Mouse (Mus musculus) liver, embryonic 13.5 days (tissue): ENCODE results near the gene Arsb. TPM values are rescaled to one million over a fixed set of nuclear protein-coding genes. Genes with fewer than 3 reads are reported as not detected.

Source experiments
- ATAC-seq: fragments of 200-750 bp; cut with Nextera tagmentation; 2 replicates; pipeline ENCODE4 v1.8.0; 2017; ENCODE audit warnings: low read depth, mild to moderate bottlenecking, moderate number of reproducible peaks, moderate library complexity
- DNase-seq: peaks from one replicate; pipeline ENCODE4 v3.0.0; 2022
- H3K27ac ChIP-seq: fragments of 300-500 bp; sonication (generic); 2 replicates; pipeline ENCODE4 v1.5.1; 2015; ENCODE audit warnings: moderate library complexity, mild to moderate bottlenecking, inconsistent platforms
- H3K27me3 ChIP-seq: fragments of 300-500 bp; sonication (generic); 2 replicates; pipeline ENCODE4 v1.6.1; 2015; ENCODE audit warnings: mild to moderate bottlenecking, inconsistent platforms
- H3K36me3 ChIP-seq: fragments of 300-500 bp; sonication (generic); 2 replicates; pipeline ENCODE4 v1.6.1; 2015; ENCODE audit warnings: mild to moderate bottlenecking, inconsistent platforms
- H3K4me1 ChIP-seq: fragments of 300-500 bp; sonication (generic); replicated peaks from 2 replicates; pipeline ENCODE4 v1.6.1; 2015; ENCODE audit warnings: inconsistent platforms
- H3K4me2 ChIP-seq: fragments of 300-500 bp; sonication (generic); 2 replicates; pipeline ENCODE4 v1.6.1; 2015; ENCODE audit warnings: inconsistent platforms, mild to moderate bottlenecking, moderate library complexity
- H3K4me3 ChIP-seq: fragments of 300-500 bp; sonication (generic); replicated peaks from 2 replicates; pipeline ENCODE4 v1.5.1; 2015; ENCODE audit warnings: mild to moderate bottlenecking, inconsistent platforms
- H3K9ac ChIP-seq: fragments of 300-500 bp; sonication (generic); 2 replicates; pipeline ENCODE4 v1.6.1; 2015; ENCODE audit warnings: mild to moderate bottlenecking, inconsistent platforms
- H3K9me3 ChIP-seq: fragments of 300-500 bp; sonication (generic); replicated peaks from 2 replicates; pipeline ENCODE4 v1.6.1; 2016; ENCODE audit warnings: inconsistent platforms
- WGBS: fragments of 180-500 bp; shearing (Covaris S2); methylation state at CpG from one replicate; pipeline ENCODE4 v1.1.7; 2015; ENCODE audit not compliant: insufficient replicate concordance; 5-methylcytosine and 5-hydroxymethylcytosine counted together
- polyA plus RNA-seq: library from polyadenylated mRNA; unstranded; fragments of >200 nt; fragmentation: Nextera tagmentation; extraction: Ambion mirVana; gene quantifications from 2 replicates; pipeline ENCODE4 v1.2.1, GENCODE M21; 2015

The Arsb gene
- polyA plus RNA-seq, 1 experiment from 2014 or later: 2.0 TPM

GRCm38 (mm10) chr13:93761831-93762230 lies 9.6 kb upstream of the Arsb start:
- ATAC-seq (no peak), DNase-seq (no peak)
- no peak overlapping the region for H3K27ac ChIP-seq
- WGBS: 76% methylated on average over 8 of the region's 8 CpGs
- no peak overlapping the region for H3K4me3 ChIP-seq
- no peaks in the 10 kb centered on the region for H3K36me3 ChIP-seq
- no peaks in the 10 kb centered on the region for H3K27me3 ChIP-seq
- H3K4me1 ChIP-seq: 0 out of 2 replicates have a peak, but pooled peaks cover 4% of the 10 kb centered on the region
- no peaks in the 10 kb centered on the region for H3K9me3 ChIP-seq
- H3K9ac ChIP-seq: no peak overlapping the region
- no peak overlapping the region for H3K4me2 ChIP-seq

GRCm38 (mm10) chr13:93762879-93763278 lies 8.6 kb upstream of the Arsb start:
- 41% methylated on average over 3 of the region's 3 CpGs for WGBS
- no peak for ATAC-seq

GRCm38 (mm10) chr13:93764321-93764973 lies 7.0 kb upstream of the Arsb start:
- H3K4me3 ChIP-seq: no peak overlapping the region
- no peaks in the 10 kb centered on the region for H3K9me3 ChIP-seq
- no peak overlapping the region for H3K9ac ChIP-seq
- 62% methylated on average over 13 of the region's 13 CpGs for WGBS
- no peak overlapping the region for H3K27ac ChIP-seq
- no peaks in the 10 kb centered on the region for H3K36me3 ChIP-seq
- no peaks in the 10 kb centered on the region for H3K27me3 ChIP-seq
- no peak for DNase-seq
- ATAC-seq: no peak
- no peak overlapping the region for H3K4me2 ChIP-seq
- no peaks in the 10 kb centered on the region for H3K4me1 ChIP-seq

More at GRCm38 (mm10) chr13:93762879-93763278, 8.6 kb upstream of the Arsb start:
- no peak overlapping the region for H3K4me2 ChIP-seq
- DNase-seq: no peak
- no peak overlapping the region for H3K27ac ChIP-seq
- no peak overlapping the region for H3K9ac ChIP-seq
- H3K9me3 ChIP-seq: no peaks in the 10 kb centered on the region
- no peaks in the 10 kb centered on the region for H3K27me3 ChIP-seq
- H3K4me3 ChIP-seq: no peak overlapping the region
- no peaks in the 10 kb centered on the region for H3K4me1 ChIP-seq
- no peaks in the 10 kb centered on the region for H3K36me3 ChIP-seq

- DNase-seq (no peak), ATAC-seq (0 out of 2 replicates have a peak, but pooled peaks have one; percentile 9)
- H3K27me3 ChIP-seq: peaks cover 16% of the 10 kb centered on the region
- H3K4me3 ChIP-seq: peak overlapping the region; percentile 68
- H3K9me3 ChIP-seq: no peaks in the 10 kb centered on the region
- peaks cover 17% of the 10 kb centered on the region for H3K4me1 ChIP-seq
- 21% methylated on average over 9 of the region's 9 CpGs for WGBS
- peak overlapping the region; percentile 70 for H3K9ac ChIP-seq
- H3K36me3 ChIP-seq: no peaks in the 10 kb centered on the region
- H3K4me2 ChIP-seq: peak overlapping the region; percentile 96
- H3K27ac ChIP-seq: no peak overlapping the region
Measured at GRCm38 (mm10) chr13:93771031-93771587, 321 bp upstream of the Arsb start.

GRCm38 (mm10) chr13:93772279-93772636 lies 828 bp downstream of the Arsb start:
- 20% methylated on average over 8 of the region's 8 CpGs for WGBS
- Histone ChIP-seq H3K4me2 (peak overlapping the region; percentile 96), H3K9ac (peak overlapping the region; percentile 70), H3K27me3 (peaks cover 16% of the 10 kb centered on the region), H3K9me3 (no peaks in the 10 kb centered on the region), H3K27ac (no peak overlapping the region), H3K4me1 (peaks cover 17% of the 10 kb centered on the region), H3K36me3 (no peaks in the 10 kb centered on the region), H3K4me3 (peak overlapping the region; percentile 68)
- no peak for DNase-seq
- ATAC-seq: peak; percentile 40

- ATAC-seq (no peak), DNase-seq (no peak)
- Histone ChIP-seq H3K9me3 (no peaks in the 10 kb centered on the region), H3K9ac (no peak overlapping the region), H3K4me3 (peak overlapping the region; percentile 68), H3K4me1 (peaks cover 17% of the 10 kb centered on the region), H3K36me3 (no peaks in the 10 kb centered on the region), H3K27me3 (peaks cover 16% of the 10 kb centered on the region), H3K27ac (no peak overlapping the region), H3K4me2 (peak overlapping the region; percentile 96)
- WGBS: 51% methylated on average over 7 of the region's 7 CpGs
Measured at GRCm38 (mm10) chr13:93772861-93773260, 1.4 kb downstream of the Arsb start.

GRCm38 (mm10) chr13:93773704-93774315 lies 2.4 kb downstream of the Arsb start:
- Histone ChIP-seq H3K9ac (no peak overlapping the region), H3K4me3 (no peak overlapping the region), H3K4me2 (no peak overlapping the region), H3K9me3 (no peaks in the 10 kb centered on the region), H3K4me1 (peaks cover 17% of the 10 kb centered on the region), H3K27me3 (peaks cover 16% of the 10 kb centered on the region), H3K36me3 (no peaks in the 10 kb centered on the region), H3K27ac (no peak overlapping the region)
- WGBS: 50% methylated on average over 7 of the region's 7 CpGs
- ATAC-seq (no peak), DNase-seq (no peak)

- H3K36me3 ChIP-seq: no peaks in the 10 kb centered on the region
- no peak overlapping the region for H3K4me2 ChIP-seq
- no peaks in the 10 kb centered on the region for H3K27me3 ChIP-seq
- H3K9ac ChIP-seq: no peak overlapping the region
- DNase-seq: no peak
- H3K27ac ChIP-seq: no peak overlapping the region
- H3K4me3 ChIP-seq: no peak overlapping the region
- no peaks in the 10 kb centered on the region for H3K4me1 ChIP-seq
- 36% methylated on average over 5 of the region's 5 CpGs for WGBS
- no peaks in the 10 kb centered on the region for H3K9me3 ChIP-seq
- no peak for ATAC-seq
Measured at GRCm38 (mm10) chr13:93782823-93783222, 11.4 kb downstream of the Arsb start.

- H3K9me3 ChIP-seq: no peaks in the 10 kb centered on the region
- H3K9ac ChIP-seq: no peak overlapping the region
- H3K4me1 ChIP-seq: no peaks in the 10 kb centered on the region
- H3K4me3 ChIP-seq: no peak overlapping the region
- no peak overlapping the region for H3K27ac ChIP-seq
- no peak overlapping the region for H3K4me2 ChIP-seq
- ATAC-seq (no peak), DNase-seq (no peak)
- H3K27me3 ChIP-seq: no peaks in the 10 kb centered on the region
- no peaks in the 10 kb centered on the region for H3K36me3 ChIP-seq
- WGBS: 62% methylated on average over 3 of the region's 3 CpGs
Measured at GRCm38 (mm10) chr13:93785329-93785728, 13.9 kb downstream of the Arsb start.

GRCm38 (mm10) chr13:93786051-93786450 lies 14.6 kb downstream of the Arsb start:
- 61% methylated on average over 2 of the region's 2 CpGs for WGBS
- Histone ChIP-seq H3K27me3 (no peaks in the 10 kb centered on the region), H3K4me2 (no peak overlapping the region), H3K9ac (no peak overlapping the region), H3K4me1 (no peaks in the 10 kb centered on the region), H3K36me3 (no peaks in the 10 kb centered on the region), H3K27ac (no peak overlapping the region), H3K9me3 (no peaks in the 10 kb centered on the region), H3K4me3 (no peak overlapping the region)
- ATAC-seq: no peak
- DNase-seq: no peak

- ATAC-seq: no peak
- 68% methylated on average over 8 of the region's 8 CpGs for WGBS
- DNase-seq: no peak
Measured at GRCm38 (mm10) chr13:93787647-93788046, 16.2 kb downstream of the Arsb start.

More at GRCm38 (mm10) chr13:93787647-93788046, 16.2 kb downstream of the Arsb start:
- Histone ChIP-seq H3K9ac (no peak overlapping the region), H3K4me1 (no peaks in the 10 kb centered on the region), H3K27ac (no peak overlapping the region), H3K4me3 (no peak overlapping the region), H3K9me3 (no peaks in the 10 kb centered on the region), H3K4me2 (no peak overlapping the region), H3K27me3 (no peaks in the 10 kb centered on the region), H3K36me3 (no peaks in the 10 kb centered on the region)
